Mouse (Mus musculus) midbrain, embryonic 14.5 days (tissue): ENCODE measurements around the gene Nectin2. TPM values are rescaled to one million over a fixed set of nuclear protein-coding genes. Genes with fewer than 3 reads are reported as not detected.
"Not testable (repeated sequence)": the region's sequence is repeated elsewhere in the genome, so short reads cannot be mapped to it uniquely, and the experiment has no call there.

Source experiments
- ATAC-seq: fragments of 200-750 bp; cut with Nextera tagmentation; 2 replicates; pipeline ENCODE4 v1.8.0; 2017; ENCODE audit warnings: moderate number of reproducible peaks, moderate library complexity; ENCODE audit not compliant: low FRiP score, low TSS enrichment
- DNase-seq: peaks from one replicate; pipeline ENCODE4 v3.0.0-alpha.2; 2015
- H3K27ac ChIP-seq: fragments of 300-500 bp; sonication (generic); replicated peaks from 2 replicates; pipeline ENCODE4 v1.5.1; 2014; ENCODE audit warnings: mild to moderate bottlenecking, low read depth, low read length, moderate library complexity
- H3K27me3 ChIP-seq: fragments of 300-500 bp; sonication (generic); 2 replicates; pipeline ENCODE4 v1.6.1; 2014; ENCODE audit warnings: low read length, control low read depth, mixed read lengths; ENCODE audit not compliant: control insufficient read depth, insufficient read depth
- H3K36me3 ChIP-seq: fragments of 300-500 bp; sonication (generic); 2 replicates; pipeline ENCODE4 v1.6.1; 2014; ENCODE audit warnings: low read length, control low read depth; ENCODE audit not compliant: control insufficient read depth, insufficient read depth
- H3K4me1 ChIP-seq: fragments of 300-500 bp; sonication (generic); 2 replicates; pipeline ENCODE4 v1.6.1; 2014; ENCODE audit warnings: mild to moderate bottlenecking, antibody characterized with exemption, low read length, control low read depth; ENCODE audit not compliant: control insufficient read depth, insufficient read depth
- H3K4me2 ChIP-seq: fragments of 300-500 bp; sonication (generic); 2 replicates; pipeline ENCODE4 v1.6.1; 2014; ENCODE audit warnings: mild to moderate bottlenecking, low read length, moderate library complexity
- H3K4me3 ChIP-seq: fragments of 300-500 bp; sonication (generic); replicated peaks from 2 replicates; pipeline ENCODE4 v1.5.1; 2014; ENCODE audit warnings: low read depth, low read length
- H3K9ac ChIP-seq: fragments of 300-500 bp; sonication (generic); replicated peaks from 2 replicates; pipeline ENCODE4 v1.6.1; 2014; ENCODE audit warnings: mild to moderate bottlenecking, low read length, moderate library complexity
- H3K9me3 ChIP-seq: fragments of 300-500 bp; sonication (generic); 2 replicates; pipeline ENCODE4 v1.6.1; 2016; ENCODE audit warnings: low read length, control low read depth, mixed read lengths; ENCODE audit not compliant: control insufficient read depth
- WGBS: fragments of 180-500 bp; shearing (Covaris S2); extraction: QIAGEN DNeasy Blood & Tissue Kit; methylation state at CpG from one replicate; pipeline ENCODE4 v1.1.7; 2014; 5-methylcytosine and 5-hydroxymethylcytosine counted together
- polyA plus RNA-seq: library from polyadenylated mRNA; unstranded; fragments of >200 nt; fragmentation: Nextera tagmentation; extraction: Ambion mirVana; gene quantifications from 2 replicates; pipeline ENCODE4 v1.2.1, GENCODE M21; 2014

The Nectin2 gene
- polyA plus RNA-seq = 41.1 and 46.1 TPM in 2 replicates

- Histone ChIP-seq H3K27ac (peak within 1 kb of the TSS; percentile 80), H3K9ac (peak within 1 kb of the TSS; percentile 76), H3K4me1 (peaks cover 27% of the 10 kb centered on the region), H3K4me3 (peak within 1 kb of the TSS; percentile 66), H3K27me3 (no peaks in the 10 kb centered on the region), H3K4me2 (peak within 1 kb of the TSS; percentile 87), H3K9me3 (no peaks in the 10 kb centered on the region), H3K36me3 (no peaks in the 10 kb centered on the region)
- peak; percentile 90 for DNase-seq
- peak; percentile 59 for ATAC-seq
- WGBS = 17% methylated on average over 19 of the region's 19 CpGs
Observed at GRCm38 (mm10) chr7:19750217-19751069, at the start of gene Nectin2. TSS of gene Nectin2 (minus strand) at chr7:19750483.

GRCm38 (mm10) chr7:19796697-19797588, 46.7 kb upstream of the Nectin2 start, which contains the start of gene Cblc:
TSS of gene Cblc (minus strand) at chr7:19796809.
- 4% methylated on average over 32 of the region's 32 CpGs for WGBS
- H3K27ac ChIP-seq = no peak within 1 kb of the TSS
- no peaks in the 10 kb centered on the region for H3K9me3 ChIP-seq
- H3K36me3 ChIP-seq = no peaks in the 10 kb centered on the region
- no peaks in the 10 kb centered on the region for H3K4me1 ChIP-seq
- no peak within 1 kb of the TSS for H3K9ac ChIP-seq
- H3K27me3 ChIP-seq = peaks cover 16% of the 10 kb centered on the region
- no peak within 1 kb of the TSS for H3K4me3 ChIP-seq
- no peak within 1 kb of the TSS for H3K4me2 ChIP-seq
- DNase-seq (peak; percentile 68), ATAC-seq (no peak)

- WGBS = 15% methylated on average over 18 of the region's 18 CpGs
- no peak for ATAC-seq
Observed at GRCm38 (mm10) chr7:19796254-19796653, 46.0 kb upstream of the Nectin2 start.

GRCm38 (mm10) chr7:19795236-19795635, 45.0 kb upstream of the Nectin2 start:
- H3K9ac ChIP-seq = no peak overlapping the region
- no peaks in the 10 kb centered on the region for H3K36me3 ChIP-seq
- no peaks in the 10 kb centered on the region for H3K9me3 ChIP-seq
- DNase-seq (no peak), ATAC-seq (no peak)
- 60% methylated on average over 2 of the region's 2 CpGs for WGBS
- H3K4me3 ChIP-seq = no peak overlapping the region
- H3K4me1 ChIP-seq = no peaks in the 10 kb centered on the region
- peaks cover 16% of the 10 kb centered on the region for H3K27me3 ChIP-seq
- no peak overlapping the region for H3K4me2 ChIP-seq
- H3K27ac ChIP-seq = no peak overlapping the region

More at GRCm38 (mm10) chr7:19796254-19796653, 46.0 kb upstream of the Nectin2 start:
- H3K4me2 ChIP-seq = no peak overlapping the region
- H3K9ac ChIP-seq = no peak overlapping the region
- H3K4me3 ChIP-seq = no peak overlapping the region
- H3K4me1 ChIP-seq = no peaks in the 10 kb centered on the region
- H3K27ac ChIP-seq = no peak overlapping the region
- no peaks in the 10 kb centered on the region for H3K36me3 ChIP-seq
- peaks cover 16% of the 10 kb centered on the region for H3K27me3 ChIP-seq
- H3K9me3 ChIP-seq = no peaks in the 10 kb centered on the region
- no peak for DNase-seq

- Histone ChIP-seq H3K4me1 (no peaks in the 10 kb centered on the region), H3K9me3 (no peaks in the 10 kb centered on the region), H3K27ac (no peak overlapping the region), H3K9ac (no peak overlapping the region), H3K27me3 (peaks cover 16% of the 10 kb centered on the region), H3K4me3 (no peak overlapping the region), H3K36me3 (no peaks in the 10 kb centered on the region), H3K4me2 (no peak overlapping the region)
- 91% methylated on average over 19 of the region's 19 CpGs for WGBS
- ATAC-seq (no peak), DNase-seq (no peak)
Observed at GRCm38 (mm10) chr7:19792701-19793630, 42.7 kb upstream of the Nectin2 start.

- H3K27ac ChIP-seq, H3K9me3 ChIP-seq, DNase-seq, H3K4me1 ChIP-seq, H3K9ac ChIP-seq, ATAC-seq, H3K36me3 ChIP-seq, H3K4me2 ChIP-seq, H3K4me3 ChIP-seq, H3K27me3 ChIP-seq: not testable (repeated sequence)
- WGBS = 78% methylated on average over 2 of the region's 2 CpGs
Observed at GRCm38 (mm10) chr7:19791504-19791903, 41.2 kb upstream of the Nectin2 start.

- H3K27ac ChIP-seq = no peak overlapping the region
Observed at GRCm38 (mm10) chr7:19789904-19790347, 39.6 kb upstream of the Nectin2 start.

More at GRCm38 (mm10) chr7:19789904-19790347, 39.6 kb upstream of the Nectin2 start:
- Histone ChIP-seq H3K4me1 (no peaks in the 10 kb centered on the region), H3K9me3 (no peaks in the 10 kb centered on the region), H3K36me3 (no peaks in the 10 kb centered on the region), H3K9ac (peak overlapping the region; percentile 34; the same call in 1 of the 2 replicates), H3K4me2 (peak overlapping the region; percentile 59), H3K4me3 (peak overlapping the region; percentile 30), H3K27me3 (no peaks in the 10 kb centered on the region)
- peak; percentile 59; the same call in 1 of the 2 replicates for ATAC-seq
- peak; percentile 92 for DNase-seq
- WGBS = under 1% methylated on average over 19 of the region's 19 CpGs
